Mouse (Mus musculus): ENCODE measurements at regions not wholly inside any gene's neighbourhood (a gene's known extent, or its start where the extent isn't known, plus 50 kb on each side); places are given as distances from the start of the nearest gene placed in this dataset.
"Not testable (repeated sequence)": the region's sequence is repeated elsewhere in the genome, so short reads cannot be mapped to it uniquely, and the experiment has no call there.

- no peak for DNase-seq (ENCODE audit: low spot score)
Measured at GRCm38 (mm10) chr4:114296380-114296779, 110.1 kb upstream of the Trabd2b start.

- DNase-seq (ENCODE audit: low spot score): not testable (repeated sequence)
Measured at GRCm38 (mm10) chr4:114298517-114298916, 108.0 kb upstream of the Trabd2b start.

GRCm38 (mm10) chr4:114300390-114301012, 106.0 kb upstream of the Trabd2b start:
- DNase-seq (ENCODE audit: low spot score): no peak

GRCm38 (mm10) chr4:114304654-114305053, 101.9 kb upstream of the Trabd2b start:
- DNase-seq (ENCODE audit: low spot score): no peak

GRCm38 (mm10) chr4:114307491-114307890, 99.0 kb upstream of the Trabd2b start:
- DNase-seq (ENCODE audit: low spot score): no peak

- no peak for DNase-seq (ENCODE audit: low spot score)
Measured at GRCm38 (mm10) chr4:114308518-114308917, 98.0 kb upstream of the Trabd2b start.

GRCm38 (mm10) chr4:114315051-114315450, 91.5 kb upstream of the Trabd2b start:
- no peak for DNase-seq (ENCODE audit: low spot score)

GRCm38 (mm10) chr4:114315556-114315955, 91.0 kb upstream of the Trabd2b start:
- DNase-seq (ENCODE audit: low spot score): no peak

GRCm38 (mm10) chr4:114317076-114317475, 89.4 kb upstream of the Trabd2b start:
- DNase-seq (ENCODE audit: low spot score): no peak

GRCm38 (mm10) chr4:114320076-114320475, 86.4 kb upstream of the Trabd2b start:
- no peak for DNase-seq (ENCODE audit: low spot score)

- no peak for DNase-seq (ENCODE audit: low spot score)
Measured at GRCm38 (mm10) chr4:114321516-114322339, 84.8 kb upstream of the Trabd2b start.

GRCm38 (mm10) chr4:114329978-114330377, 76.5 kb upstream of the Trabd2b start:
- DNase-seq (ENCODE audit: low spot score): no peak

- DNase-seq (ENCODE audit: low spot score): no peak
Measured at GRCm38 (mm10) chr4:114331161-114331560, 75.4 kb upstream of the Trabd2b start.

- no peak for DNase-seq (ENCODE audit: low spot score)
Measured at GRCm38 (mm10) chr4:114334850-114335249, 71.7 kb upstream of the Trabd2b start.

GRCm38 (mm10) chr4:114336029-114336746, 70.3 kb upstream of the Trabd2b start:
- no peak for DNase-seq (ENCODE audit: low spot score)

- no peak for DNase-seq (ENCODE audit: low spot score)
Measured at GRCm38 (mm10) chr4:114336747-114337090, 69.8 kb upstream of the Trabd2b start.

- DNase-seq (ENCODE audit: low spot score): peak; percentile 20
Measured at GRCm38 (mm10) chr4:114339793-114340192, 66.7 kb upstream of the Trabd2b start.

- DNase-seq (ENCODE audit: low spot score): no peak
Measured at GRCm38 (mm10) chr4:114345154-114345553, 61.4 kb upstream of the Trabd2b start.

GRCm38 (mm10) chr4:114346068-114346747, 60.3 kb upstream of the Trabd2b start:
- peak; percentile 65 for DNase-seq (ENCODE audit: low spot score)

GRCm38 (mm10) chr4:114346884-114347283, 59.6 kb upstream of the Trabd2b start:
- no peak for DNase-seq (ENCODE audit: low spot score)

- no peak for DNase-seq (ENCODE audit: low spot score)
Measured at GRCm38 (mm10) chr4:114349601-114350000, 56.9 kb upstream of the Trabd2b start.

GRCm38 (mm10) chr4:114351282-114351681, 55.2 kb upstream of the Trabd2b start:
- no peak for DNase-seq (ENCODE audit: low spot score)

Data from yolk sac, embryonic 10.5 days (tissue).